Mouse (Mus musculus) liver, embryonic 15.5 days (tissue): ENCODE data around the gene Atf2. TPM values are rescaled to one million over a fixed set of nuclear protein-coding genes. Genes with fewer than 3 reads are reported as not detected.

Experiments used
- ATAC-seq: fragments of 200-750 bp; cut with Nextera tagmentation; 2 replicates; pipeline ENCODE4 v1.8.0; 2017; ENCODE audit warnings: moderate number of reproducible peaks, mild to moderate bottlenecking, moderate library complexity; ENCODE audit not compliant: insufficient read depth
- H3K27ac ChIP-seq: fragments of 300-500 bp; sonication (generic); replicated peaks from 2 replicates; pipeline ENCODE4 v1.5.1; 2015; ENCODE audit warnings: mild to moderate bottlenecking, inconsistent platforms
- H3K27me3 ChIP-seq: fragments of 300-500 bp; sonication (generic); 2 replicates; pipeline ENCODE4 v1.6.1; 2015; ENCODE audit warnings: mild to moderate bottlenecking, inconsistent platforms
- H3K36me3 ChIP-seq: fragments of 300-500 bp; sonication (generic); replicated peaks from 2 replicates; pipeline ENCODE4 v1.6.1; 2015; ENCODE audit warnings: moderate library complexity, mild to moderate bottlenecking, inconsistent platforms
- H3K4me1 ChIP-seq: fragments of 300-500 bp; sonication (generic); replicated peaks from 2 replicates; pipeline ENCODE4 v1.6.1; 2015; ENCODE audit warnings: inconsistent platforms
- H3K4me2 ChIP-seq: fragments of 300-500 bp; sonication (generic); 2 replicates; pipeline ENCODE4 v1.6.1; 2015; ENCODE audit warnings: moderate library complexity, mild to moderate bottlenecking, inconsistent platforms
- H3K4me3 ChIP-seq: fragments of 300-500 bp; sonication (generic); replicated peaks from 2 replicates; pipeline ENCODE4 v1.5.1; 2015; ENCODE audit warnings: mild to moderate bottlenecking, inconsistent platforms
- H3K9ac ChIP-seq: fragments of 300-500 bp; sonication (generic); 2 replicates; pipeline ENCODE4 v1.6.1; 2015; ENCODE audit warnings: moderate library complexity, mild to moderate bottlenecking, inconsistent platforms
- H3K9me3 ChIP-seq: fragments of 300-500 bp; sonication (generic); replicated peaks from 2 replicates; pipeline ENCODE4 v1.6.1; 2016; ENCODE audit warnings: inconsistent platforms
- WGBS: fragments of 180-500 bp; shearing (Covaris S2); methylation state at CpG from one replicate; pipeline ENCODE4 v1.1.7; 2015; ENCODE audit warnings: mixed read lengths; ENCODE audit not compliant: insufficient replicate concordance; 5-methylcytosine and 5-hydroxymethylcytosine counted together
- polyA plus RNA-seq: library from polyadenylated mRNA; unstranded; fragments of >200 nt; fragmentation: Nextera tagmentation; extraction: Ambion mirVana; gene quantifications from 2 replicates; pipeline ENCODE4 v1.2.1, GENCODE M21; 2015

Gene Atf2
- 16.7 and 18.4 TPM in 2 replicates for polyA plus RNA-seq

GRCm38 (mm10) chr2:73892464-73893296 lies at the start of gene Atf2:
Atf2 (minus strand) TSS chr2:73892639.
- ATAC-seq: peak; percentile 93
- Histone ChIP-seq H3K9me3 (no peaks in the 10 kb centered on the region), H3K9ac (peak within 1 kb of the TSS; percentile 94), H3K27me3 (no peaks in the 10 kb centered on the region), H3K4me3 (peak within 1 kb of the TSS; percentile 99), H3K36me3 (no peaks in the 10 kb centered on the region), H3K4me1 (peaks cover 18% of the 10 kb centered on the region), H3K4me2 (peak within 1 kb of the TSS; percentile 85), H3K27ac (peak within 1 kb of the TSS; percentile 92)
- WGBS: under 1% methylated on average over 63 of the region's 63 CpGs

GRCm38 (mm10) chr2:73941281-73941680 lies 48.8 kb upstream of the Atf2 start:
- no peak for ATAC-seq
- Histone ChIP-seq H3K27me3 (no peaks in the 10 kb centered on the region), H3K27ac (no peak overlapping the region)

GRCm38 (mm10) chr2:73940471-73940870 lies 48.0 kb upstream of the Atf2 start:
- no peaks in the 10 kb centered on the region for H3K4me1 ChIP-seq
- no peak overlapping the region for H3K9ac ChIP-seq
- no peaks in the 10 kb centered on the region for H3K9me3 ChIP-seq
- no peak overlapping the region for H3K4me2 ChIP-seq
- no peaks in the 10 kb centered on the region for H3K36me3 ChIP-seq
- no peak for ATAC-seq
- no peak overlapping the region for H3K27ac ChIP-seq
- WGBS: 74% methylated on average over 7 of the region's 7 CpGs
- H3K4me3 ChIP-seq: no peak overlapping the region
- no peaks in the 10 kb centered on the region for H3K27me3 ChIP-seq

More at GRCm38 (mm10) chr2:73941281-73941680, 48.8 kb upstream of the Atf2 start:
- no peaks in the 10 kb centered on the region for H3K4me1 ChIP-seq
- no peak overlapping the region for H3K9ac ChIP-seq
- WGBS: 40% methylated on average over 1 of the region's 1 CpGs
- H3K36me3 ChIP-seq: no peaks in the 10 kb centered on the region
- H3K4me2 ChIP-seq: no peak overlapping the region
- no peak overlapping the region for H3K4me3 ChIP-seq
- no peaks in the 10 kb centered on the region for H3K9me3 ChIP-seq

GRCm38 (mm10) chr2:73938896-73939295 lies 46.5 kb upstream of the Atf2 start:
- H3K27ac ChIP-seq: no peak overlapping the region
- H3K4me2 ChIP-seq: no peak overlapping the region
- H3K9me3 ChIP-seq: no peaks in the 10 kb centered on the region
- H3K36me3 ChIP-seq: no peaks in the 10 kb centered on the region
- H3K9ac ChIP-seq: no peak overlapping the region
- no peaks in the 10 kb centered on the region for H3K4me1 ChIP-seq
- H3K27me3 ChIP-seq: no peaks in the 10 kb centered on the region
- no peak for ATAC-seq
- H3K4me3 ChIP-seq: no peak overlapping the region
- WGBS: 50% methylated on average over 2 of the region's 2 CpGs

GRCm38 (mm10) chr2:73932676-73933313 lies 40.4 kb upstream of the Atf2 start:
- ATAC-seq: no peak
- no peaks in the 10 kb centered on the region for H3K9me3 ChIP-seq
- H3K27ac ChIP-seq: no peak overlapping the region
- H3K4me3 ChIP-seq: no peak overlapping the region
- peaks cover 4% of the 10 kb centered on the region; the same call in 1 of the 2 replicates for H3K27me3 ChIP-seq
- no peaks in the 10 kb centered on the region for H3K36me3 ChIP-seq
- H3K4me2 ChIP-seq: no peak overlapping the region
- no peak overlapping the region for H3K9ac ChIP-seq
- WGBS: 70% methylated on average over 8 of the region's 8 CpGs
- H3K4me1 ChIP-seq: no peaks in the 10 kb centered on the region

GRCm38 (mm10) chr2:73927711-73928110 lies 35.3 kb upstream of the Atf2 start:
- H3K4me1 ChIP-seq: no peaks in the 10 kb centered on the region
- H3K9ac ChIP-seq: no peak overlapping the region
- no peak overlapping the region for H3K27ac ChIP-seq
- H3K9me3 ChIP-seq: no peaks in the 10 kb centered on the region
- H3K36me3 ChIP-seq: no peaks in the 10 kb centered on the region
- peaks cover 1% of the 10 kb centered on the region; the same call in 1 of the 2 replicates for H3K27me3 ChIP-seq
- H3K4me3 ChIP-seq: no peak overlapping the region
- H3K4me2 ChIP-seq: no peak overlapping the region
- ATAC-seq: no peak

- Histone ChIP-seq H3K4me3 (no peak overlapping the region), H3K27me3 (no peaks in the 10 kb centered on the region), H3K9ac (no peak overlapping the region), H3K9me3 (no peaks in the 10 kb centered on the region), H3K27ac (no peak overlapping the region), H3K4me2 (no peak overlapping the region), H3K4me1 (no peaks in the 10 kb centered on the region), H3K36me3 (no peaks in the 10 kb centered on the region)
- 48% methylated on average over 3 of the region's 3 CpGs for WGBS
- no peak for ATAC-seq
Measured at GRCm38 (mm10) chr2:73925539-73925938, 33.1 kb upstream of the Atf2 start.

GRCm38 (mm10) chr2:73925089-73925488 lies 32.6 kb upstream of the Atf2 start:
- no peak overlapping the region for H3K4me2 ChIP-seq
- ATAC-seq: no peak
- H3K4me3 ChIP-seq: no peak overlapping the region
- no peaks in the 10 kb centered on the region for H3K27me3 ChIP-seq
- no peaks in the 10 kb centered on the region for H3K9me3 ChIP-seq
- no peaks in the 10 kb centered on the region for H3K4me1 ChIP-seq
- no peak overlapping the region for H3K9ac ChIP-seq
- no peak overlapping the region for H3K27ac ChIP-seq
- H3K36me3 ChIP-seq: no peaks in the 10 kb centered on the region
- WGBS: 24% methylated on average over 5 of the region's 5 CpGs

- Histone ChIP-seq H3K27me3 (peaks cover 10% of the 10 kb centered on the region), H3K9ac (no peak overlapping the region), H3K36me3 (no peaks in the 10 kb centered on the region), H3K9me3 (no peaks in the 10 kb centered on the region), H3K4me3 (no peak overlapping the region), H3K4me2 (no peak overlapping the region), H3K4me1 (no peaks in the 10 kb centered on the region), H3K27ac (no peak overlapping the region)
- 59% methylated on average over 7 of the region's 7 CpGs for WGBS
- ATAC-seq: no peak
Measured at GRCm38 (mm10) chr2:73919642-73920041, 27.2 kb upstream of the Atf2 start.

GRCm38 (mm10) chr2:73912264-73912663 lies 19.8 kb upstream of the Atf2 start:
- 27% methylated on average over 3 of the region's 3 CpGs for WGBS
- Histone ChIP-seq H3K4me1 (peaks cover 30% of the 10 kb centered on the region), H3K36me3 (peaks cover 25% of the 10 kb centered on the region), H3K27ac (no peak overlapping the region), H3K27me3 (peaks cover 4% of the 10 kb centered on the region), H3K9me3 (no peaks in the 10 kb centered on the region), H3K9ac (no peak overlapping the region), H3K4me3 (no peak overlapping the region), H3K4me2 (peak overlapping the region; percentile 88)
- no peak for ATAC-seq

- Histone ChIP-seq H3K27ac (peak within 1 kb of the TSS; percentile 95), H3K4me3 (peak within 1 kb of the TSS; percentile 99), H3K27me3 (peaks cover 4% of the 10 kb centered on the region; the same call in 1 of the 2 replicates), H3K36me3 (peaks cover 36% of the 10 kb centered on the region), H3K9ac (peak within 1 kb of the TSS; percentile 100), H3K4me2 (peak within 1 kb of the TSS; percentile 88), H3K9me3 (no peaks in the 10 kb centered on the region), H3K4me1 (peaks cover 30% of the 10 kb centered on the region)
- ATAC-seq: peak; percentile 88
- under 1% methylated on average over 38 of the region's 38 CpGs for WGBS
Measured at GRCm38 (mm10) chr2:73911175-73911700, 18.8 kb upstream of the Atf2 start, which contains the start of gene Atp5g3. Atp5g3 (minus strand) TSS chr2:73911326.
